Mouse (Mus musculus): ENCODE results near the gene Larp1b. TPM values are rescaled to one million over a fixed set of nuclear protein-coding genes. Genes with fewer than 3 reads are reported as not detected.

The Larp1b gene
- polyA plus RNA-seq, 1 experiment from 2014 or later, result 5.0 TPM

GRCm38 (mm10) chr3:41038297-41038916 lies 88.8 kb downstream of the Larp1b start:
- Histone ChIP-seq H3K27me3 (ENCODE audit: control insufficient read depth, insufficient read depth, low read length) (no peaks in the 10 kb centered on the region), H3K9me3 (ENCODE audit: control insufficient read depth, low read length) (no peaks in the 10 kb centered on the region), H3K4me1 (ENCODE audit: control insufficient read depth, insufficient read depth, low read length) (no peaks in the 10 kb centered on the region), H3K4me2 (ENCODE audit: low read length) (no peak overlapping the region), H3K4me3 (replicated peaks; ENCODE audit: low read depth, low read length) (no peak overlapping the region), H3K36me3 (ENCODE audit: control insufficient read depth, insufficient read depth, low read length) (no peaks in the 10 kb centered on the region), H3K27ac (replicated peaks; ENCODE audit: low read depth, low read length) (no peak overlapping the region), H3K9ac (replicated peaks; ENCODE audit: low read length) (no peak overlapping the region)
- DNase-seq (no peak), ATAC-seq (ENCODE audit: low FRiP score, low TSS enrichment) (no peak)
- 59% methylated on average over 5 of the region's 5 CpGs for WGBS

DNA sequence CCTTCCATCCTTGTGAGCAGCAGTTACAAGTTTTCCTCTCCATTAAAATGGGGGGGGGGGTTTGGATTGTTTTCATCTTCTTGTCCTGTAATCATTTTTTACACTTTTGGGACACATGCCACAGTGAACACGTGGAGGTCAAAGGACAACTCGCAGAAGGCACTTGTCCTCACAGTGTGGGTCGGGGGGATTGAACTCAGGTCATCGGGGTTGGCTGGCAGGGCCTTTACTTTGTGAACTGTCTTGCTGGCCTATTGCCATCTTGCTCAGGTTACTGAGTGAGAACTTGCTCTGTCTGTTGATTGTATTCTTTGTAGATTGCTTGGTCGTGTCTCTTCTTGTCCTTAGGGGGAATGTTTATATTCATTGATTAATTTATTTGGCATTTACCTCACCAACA lies 91.6 kb downstream of the Larp1b start:
- 81% methylated on average over 5 of the region's 5 CpGs for WGBS
- ATAC-seq (ENCODE audit: low FRiP score, low TSS enrichment) (no peak), DNase-seq (no peak)
- Histone ChIP-seq H3K9ac (replicated peaks; ENCODE audit: low read length) (no peak overlapping the region), H3K9me3 (ENCODE audit: control insufficient read depth, low read length) (no peaks in the 10 kb centered on the region), H3K4me1 (ENCODE audit: control insufficient read depth, insufficient read depth, low read length) (no peaks in the 10 kb centered on the region), H3K4me3 (replicated peaks; ENCODE audit: low read depth, low read length) (no peak overlapping the region), H3K27ac (replicated peaks; ENCODE audit: low read depth, low read length) (no peak overlapping the region), H3K36me3 (ENCODE audit: control insufficient read depth, insufficient read depth, low read length) (no peaks in the 10 kb centered on the region), H3K27me3 (ENCODE audit: control insufficient read depth, insufficient read depth, low read length) (no peaks in the 10 kb centered on the region), H3K4me2 (ENCODE audit: low read length) (no peak overlapping the region)

DNA sequence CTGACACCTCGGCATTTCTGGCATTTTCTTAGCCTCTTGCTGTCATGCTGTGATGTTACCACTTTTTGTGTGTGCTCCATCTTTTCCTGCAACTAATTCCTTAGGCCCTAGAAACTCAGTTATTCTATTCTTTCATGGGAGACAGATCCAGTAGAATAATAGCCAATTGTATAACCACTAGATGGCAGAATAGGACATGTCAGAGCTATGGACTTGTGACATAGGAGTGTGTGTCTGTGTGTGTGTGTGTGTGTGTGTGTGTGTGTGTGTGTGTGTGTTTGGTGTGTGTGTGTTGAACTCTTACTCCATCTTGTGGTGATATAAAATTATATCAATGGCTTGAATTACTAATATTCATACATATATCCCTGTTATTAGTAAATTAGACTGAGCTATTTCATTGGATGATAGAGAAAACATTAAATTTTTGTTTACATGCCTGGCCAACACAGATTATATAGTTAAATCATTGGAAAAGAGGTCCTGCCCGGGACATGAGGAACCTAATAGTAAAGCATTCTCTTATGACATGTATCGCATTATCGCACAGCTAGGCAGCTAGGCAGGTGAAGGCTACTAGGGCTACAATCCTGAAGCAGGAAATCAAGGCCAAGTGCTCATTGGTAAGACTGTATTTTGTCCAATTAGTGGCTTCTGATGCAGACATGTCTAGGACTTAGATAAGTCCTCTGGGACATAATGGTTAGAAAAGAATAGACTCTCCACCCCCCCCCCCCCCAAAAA lies 92.7 kb downstream of the Larp1b start:
- H3K4me3 ChIP-seq (replicated peaks; ENCODE audit: low read depth, low read length), result no peak overlapping the region
- H3K9me3 ChIP-seq (ENCODE audit: control insufficient read depth, low read length), result no peaks in the 10 kb centered on the region
- 86% methylated on average over 4 of the region's 4 CpGs for WGBS
- ATAC-seq (ENCODE audit: low FRiP score, low TSS enrichment) (peak; percentile 67; the same call in 1 of the 2 replicates), DNase-seq (peak; percentile 79)
- H3K9ac ChIP-seq (replicated peaks; ENCODE audit: low read length), result no peak overlapping the region
- H3K36me3 ChIP-seq (ENCODE audit: control insufficient read depth, insufficient read depth, low read length), result no peaks in the 10 kb centered on the region
- no peaks in the 10 kb centered on the region for H3K4me1 ChIP-seq (ENCODE audit: control insufficient read depth, insufficient read depth, low read length)
- H3K27me3 ChIP-seq (ENCODE audit: control insufficient read depth, insufficient read depth, low read length), result no peaks in the 10 kb centered on the region
- H3K27ac ChIP-seq (replicated peaks; ENCODE audit: low read depth, low read length), result no peak overlapping the region
- H3K4me2 ChIP-seq (ENCODE audit: low read length), result no peak overlapping the region

DNA sequence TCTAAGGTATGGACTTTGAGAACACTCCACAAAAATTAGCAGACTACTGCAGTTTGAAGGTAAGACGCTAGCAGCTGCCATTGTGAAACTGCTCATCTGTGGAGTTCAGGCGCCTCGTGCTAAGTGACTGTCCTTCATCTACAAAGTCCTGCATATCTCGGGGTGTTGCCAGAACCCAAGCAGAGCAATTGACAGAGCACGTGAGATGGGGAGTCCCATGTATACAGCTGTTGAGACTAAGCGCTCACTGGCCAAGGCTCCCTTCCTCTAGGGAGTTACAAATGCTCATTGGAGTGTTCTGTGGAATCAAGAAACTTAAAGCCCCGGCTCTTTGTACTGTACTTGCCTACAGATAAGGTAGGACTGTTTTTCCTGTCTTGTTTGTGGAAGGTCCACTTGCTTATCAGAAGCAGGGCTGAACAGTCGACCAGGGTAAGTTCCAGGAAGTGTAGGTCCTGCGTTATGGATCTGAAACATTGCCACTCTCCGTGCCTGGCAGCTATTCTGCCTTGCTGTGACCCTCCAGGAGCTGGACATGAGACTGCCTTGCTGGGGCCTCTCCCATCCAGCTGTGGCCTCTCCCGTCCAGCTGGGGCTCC lies 94.2 kb downstream of the Larp1b start:
- H3K4me3 ChIP-seq (replicated peaks; ENCODE audit: low read depth, low read length), result no peak overlapping the region
- H3K27ac ChIP-seq (replicated peaks; ENCODE audit: low read depth, low read length), result no peak overlapping the region
- DNase-seq (no peak), ATAC-seq (ENCODE audit: low FRiP score, low TSS enrichment) (no peak)
- no peaks in the 10 kb centered on the region for H3K36me3 ChIP-seq (ENCODE audit: control insufficient read depth, insufficient read depth, low read length)
- no peak overlapping the region for H3K9ac ChIP-seq (replicated peaks; ENCODE audit: low read length)
- H3K27me3 ChIP-seq (ENCODE audit: control insufficient read depth, insufficient read depth, low read length), result no peaks in the 10 kb centered on the region
- H3K4me1 ChIP-seq (ENCODE audit: control insufficient read depth, insufficient read depth, low read length), result no peaks in the 10 kb centered on the region
- no peak overlapping the region for H3K4me2 ChIP-seq (ENCODE audit: low read length)
- 79% methylated on average over 11 of the region's 11 CpGs for WGBS
- H3K9me3 ChIP-seq (ENCODE audit: control insufficient read depth, low read length), result no peaks in the 10 kb centered on the region

- Histone ChIP-seq H3K27me3 (ENCODE audit: control insufficient read depth, insufficient read depth, low read length) (no peaks in the 10 kb centered on the region), H3K9me3 (ENCODE audit: control insufficient read depth, low read length) (no peaks in the 10 kb centered on the region), H3K9ac (replicated peaks; ENCODE audit: low read length) (no peak overlapping the region), H3K4me2 (ENCODE audit: low read length) (no peak overlapping the region), H3K4me3 (replicated peaks; ENCODE audit: low read depth, low read length) (no peak overlapping the region), H3K27ac (replicated peaks; ENCODE audit: low read depth, low read length) (no peak overlapping the region), H3K36me3 (ENCODE audit: control insufficient read depth, insufficient read depth, low read length) (no peaks in the 10 kb centered on the region), H3K4me1 (ENCODE audit: control insufficient read depth, insufficient read depth, low read length) (no peaks in the 10 kb centered on the region)
- 78% methylated on average over 6 of the region's 6 CpGs for WGBS
- no peak for DNase-seq
- no peak for ATAC-seq (ENCODE audit: low FRiP score, low TSS enrichment)
Measured at GRCm38 (mm10) chr3:41047838-41048237, 98.2 kb downstream of the Larp1b start.

- no peak overlapping the region for H3K4me2 ChIP-seq (ENCODE audit: low read length)
- no peak overlapping the region for H3K27ac ChIP-seq (replicated peaks; ENCODE audit: low read depth, low read length)
- no peak overlapping the region for H3K9ac ChIP-seq (replicated peaks; ENCODE audit: low read length)
- no peak overlapping the region for H3K4me3 ChIP-seq (replicated peaks; ENCODE audit: low read depth, low read length)
- H3K27me3 ChIP-seq (ENCODE audit: control insufficient read depth, insufficient read depth, low read length), result no peaks in the 10 kb centered on the region
- 0 out of 2 replicates have a peak, but pooled peaks cover 3% of the 10 kb centered on the region for H3K9me3 ChIP-seq (ENCODE audit: control insufficient read depth, low read length)
- no peaks in the 10 kb centered on the region for H3K4me1 ChIP-seq (ENCODE audit: control insufficient read depth, insufficient read depth, low read length)
- no peak for DNase-seq
- WGBS, result 95% methylated on average over 3 of the region's 3 CpGs
- ATAC-seq (ENCODE audit: low FRiP score, low TSS enrichment), result no peak
- H3K36me3 ChIP-seq (ENCODE audit: control insufficient read depth, insufficient read depth, low read length), result no peaks in the 10 kb centered on the region
Measured at GRCm38 (mm10) chr3:41053334-41053733, 103.7 kb downstream of the Larp1b start.

GRCm38 (mm10) chr3:41058395-41058794 lies 108.8 kb downstream of the Larp1b start:
- H3K36me3 ChIP-seq (ENCODE audit: control insufficient read depth, insufficient read depth, low read length), result no peaks in the 10 kb centered on the region
- ATAC-seq (ENCODE audit: low FRiP score, low TSS enrichment), result 0 out of 2 replicates have a peak, but pooled peaks have one; percentile 38
- no peaks in the 10 kb centered on the region for H3K4me1 ChIP-seq (ENCODE audit: control insufficient read depth, insufficient read depth, low read length)
- no peak overlapping the region for H3K4me2 ChIP-seq (ENCODE audit: low read length)
- WGBS, result 76% methylated on average over 2 of the region's 2 CpGs
- no peaks in the 10 kb centered on the region for H3K27me3 ChIP-seq (ENCODE audit: control insufficient read depth, insufficient read depth, low read length)
- no peak overlapping the region for H3K9ac ChIP-seq (replicated peaks; ENCODE audit: low read length)
- H3K4me3 ChIP-seq (replicated peaks; ENCODE audit: low read depth, low read length), result no peak overlapping the region
- 0 out of 2 replicates have a peak, but pooled peaks cover 3% of the 10 kb centered on the region for H3K9me3 ChIP-seq (ENCODE audit: control insufficient read depth, low read length)
- H3K27ac ChIP-seq (replicated peaks; ENCODE audit: low read depth, low read length), result no peak overlapping the region
- DNase-seq, result peak; percentile 11

DNA sequence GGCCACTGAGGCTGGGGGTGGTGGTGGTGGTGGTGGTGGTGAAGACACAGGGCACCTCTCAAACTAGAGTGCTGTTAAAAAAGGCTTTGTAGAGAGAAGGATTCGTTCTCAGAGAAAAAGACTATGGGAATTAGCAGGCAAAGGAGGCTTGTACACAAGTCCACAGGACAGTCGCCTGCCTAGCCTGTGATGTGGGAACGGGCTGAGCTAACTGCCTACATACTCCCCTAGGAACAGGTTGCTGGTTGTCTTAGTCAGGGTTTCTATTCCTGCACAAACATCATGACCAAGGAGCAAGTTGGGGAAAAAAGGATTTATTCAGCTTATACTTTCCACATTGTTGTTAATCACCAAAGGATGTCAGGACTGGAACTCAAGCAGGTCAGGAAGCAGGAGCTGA lies 109.6 kb downstream of the Larp1b start:
- no peaks in the 10 kb centered on the region for H3K4me1 ChIP-seq (ENCODE audit: control insufficient read depth, insufficient read depth, low read length)
- WGBS, result 88% methylated on average over 3 of the region's 3 CpGs
- no peak overlapping the region for H3K4me2 ChIP-seq (ENCODE audit: low read length)
- no peak overlapping the region for H3K4me3 ChIP-seq (replicated peaks; ENCODE audit: low read depth, low read length)
- no peaks in the 10 kb centered on the region for H3K36me3 ChIP-seq (ENCODE audit: control insufficient read depth, insufficient read depth, low read length)
- ATAC-seq (ENCODE audit: low FRiP score, low TSS enrichment) (no peak), DNase-seq (no peak)
- H3K9ac ChIP-seq (replicated peaks; ENCODE audit: low read length), result no peak overlapping the region
- H3K9me3 ChIP-seq (ENCODE audit: control insufficient read depth, low read length), result 0 out of 2 replicates have a peak, but pooled peaks cover 3% of the 10 kb centered on the region
- H3K27me3 ChIP-seq (ENCODE audit: control insufficient read depth, insufficient read depth, low read length), result no peaks in the 10 kb centered on the region
- H3K27ac ChIP-seq (replicated peaks; ENCODE audit: low read depth, low read length), result no peak overlapping the region
